Mouse (Mus musculus): ENCODE results near the gene B3gat3. TPM values are rescaled to one million over a fixed set of nuclear protein-coding genes. Genes with fewer than 3 reads are reported as not detected.
A peak's percentile ranks its signal among the peaks of the same experiment; 100 is the strongest.

Gene B3gat3
- polyA plus RNA-seq, 1 experiment, result 60.1 TPM

- no peak overlapping the region for H3K4me3 ChIP-seq (ENCODE audit: insufficient read depth, poor library complexity, severe bottlenecking)
- peaks cover 28% of the 10 kb centered on the region for H3K79me3 ChIP-seq (ENCODE audit: low read depth)
- H3ac ChIP-seq (ENCODE audit: control insufficient read depth, insufficient read length, low read depth), result no peak overlapping the region
- peaks cover 46% of the 10 kb centered on the region for H3K79me2 ChIP-seq (ENCODE audit: control insufficient read depth, insufficient read depth)
- no peak for TF ChIP-seq MYOG (IDR thresholded peaks at IDR 0.05; ENCODE audit: control insufficient read depth, extremely low read depth, insufficient read length)
- TF ChIP-seq USF1 (IDR thresholded peaks at IDR 0.05; ENCODE audit: low read depth), result no peak
- TF ChIP-seq FOSL1 (IDR thresholded peaks at IDR 0.05; ENCODE audit: insufficient read depth, low read length, poor library complexity, severe bottlenecking), result no peak
- peaks cover 36% of the 10 kb centered on the region for H3K36me3 ChIP-seq (ENCODE audit: control insufficient read depth, insufficient read depth)
- H3K27me3 ChIP-seq (ENCODE audit: control insufficient read depth, insufficient read depth, insufficient read length), result no peaks in the 10 kb centered on the region
These were observed 6.6 kb downstream of the B3gat3 start for GRCm38 (mm10) chr19:8926766-8927165.

DNA sequence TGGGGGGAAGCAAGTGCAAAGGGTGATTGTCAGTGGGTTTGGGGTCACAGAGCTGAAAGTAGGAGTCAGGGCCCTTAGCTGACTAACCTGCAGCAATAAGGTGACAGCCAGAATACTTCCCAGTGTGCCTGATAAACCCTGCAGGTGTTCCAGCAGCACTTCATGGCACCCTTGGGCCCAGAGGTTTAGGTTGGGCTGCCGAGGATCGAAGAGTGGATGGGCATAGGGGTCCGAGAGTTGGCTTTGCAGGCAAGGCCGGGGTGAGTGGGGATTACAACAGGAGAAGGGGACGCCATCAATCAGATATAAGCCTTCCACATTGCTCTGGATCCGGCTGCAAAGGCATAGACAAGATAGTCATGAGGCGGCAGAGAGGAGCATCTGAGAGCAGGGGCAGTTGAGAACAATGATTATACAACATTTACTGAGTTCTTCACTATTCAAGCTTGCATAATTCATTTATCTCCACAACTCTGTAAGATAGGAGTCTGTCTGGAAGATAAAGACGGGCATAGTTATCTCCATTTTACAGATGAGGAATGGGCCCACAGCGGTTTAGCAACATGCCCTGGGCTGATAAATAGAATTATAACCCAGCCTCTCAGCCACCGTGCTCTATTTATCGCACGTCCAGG, 7.8 kb downstream of the B3gat3 start:
- peaks cover 23% of the 10 kb centered on the region for H3K36me3 ChIP-seq (ENCODE audit: control insufficient read depth, insufficient read depth)
- peaks cover 19% of the 10 kb centered on the region for H3K79me3 ChIP-seq (ENCODE audit: low read depth)
- H3ac ChIP-seq (ENCODE audit: control insufficient read depth, insufficient read length, low read depth), result no peak overlapping the region
- TF ChIP-seq CEBPB (IDR thresholded peaks at IDR 0.05; ENCODE audit: low read depth) (no peak), MYOG (IDR thresholded peaks at IDR 0.05; ENCODE audit: control insufficient read depth, extremely low read depth, insufficient read length) (no peak), MAX (IDR thresholded peaks at IDR 0.05) (no peak), CTCF (IDR thresholded peaks at IDR 0.05; ENCODE audit: control insufficient read depth, insufficient read depth, insufficient read length) (no peak), USF1 (IDR thresholded peaks at IDR 0.05; ENCODE audit: low read depth) (no peak), MYOD1 (IDR thresholded peaks at IDR 0.05; ENCODE audit: control insufficient read depth, insufficient read length, low read depth) (no peak), FOSL1 (IDR thresholded peaks at IDR 0.05; ENCODE audit: insufficient read depth, low read length, poor library complexity, severe bottlenecking) (no peak)
- H3K27me3 ChIP-seq (ENCODE audit: control insufficient read depth, insufficient read depth, insufficient read length), result no peaks in the 10 kb centered on the region
- H3K79me2 ChIP-seq (ENCODE audit: control insufficient read depth, insufficient read depth), result peaks cover 33% of the 10 kb centered on the region
- H3K4me3 ChIP-seq (ENCODE audit: insufficient read depth, poor library complexity, severe bottlenecking), result no peak overlapping the region

GRCm38 (mm10) chr19:8928689-8929223, 8.6 kb downstream of the B3gat3 start:
- Histone ChIP-seq H3K79me3 (ENCODE audit: low read depth) (peaks cover 12% of the 10 kb centered on the region), H3K36me3 (ENCODE audit: control insufficient read depth, insufficient read depth) (peaks cover 16% of the 10 kb centered on the region), H3K27me3 (ENCODE audit: control insufficient read depth, insufficient read depth, insufficient read length) (no peaks in the 10 kb centered on the region), H3K4me3 (ENCODE audit: insufficient read depth, poor library complexity, severe bottlenecking) (peak overlapping the region; percentile 59), H3K79me2 (ENCODE audit: control insufficient read depth, insufficient read depth) (peaks cover 26% of the 10 kb centered on the region), H3ac (ENCODE audit: control insufficient read depth, insufficient read length, low read depth) (peak overlapping the region; percentile 51)
- TF ChIP-seq FOSL1 (IDR thresholded peaks at IDR 0.05; ENCODE audit: insufficient read depth, low read length, poor library complexity, severe bottlenecking) (no peak), USF1 (IDR thresholded peaks at IDR 0.05; ENCODE audit: low read depth) (no peak), CTCF (IDR thresholded peaks at IDR 0.05; ENCODE audit: control insufficient read depth, insufficient read depth, insufficient read length) (no peak), MYOG (IDR thresholded peaks at IDR 0.05; ENCODE audit: control insufficient read depth, extremely low read depth, insufficient read length) (no peak), MYOD1 (IDR thresholded peaks at IDR 0.05; ENCODE audit: control insufficient read depth, insufficient read length, low read depth) (no peak), CEBPB (IDR thresholded peaks at IDR 0.05; ENCODE audit: low read depth) (no peak), MAX (IDR thresholded peaks at IDR 0.05) (no peak)

- Histone ChIP-seq H3K79me2 (ENCODE audit: control insufficient read depth, insufficient read depth) (peaks cover 19% of the 10 kb centered on the region), H3K36me3 (ENCODE audit: control insufficient read depth, insufficient read depth) (peaks cover 14% of the 10 kb centered on the region), H3K79me3 (ENCODE audit: low read depth) (peaks cover 10% of the 10 kb centered on the region), H3ac (ENCODE audit: control insufficient read depth, insufficient read length, low read depth) (peak within 1 kb of the TSS; percentile 73), H3K4me3 (ENCODE audit: insufficient read depth, poor library complexity, severe bottlenecking) (peak within 1 kb of the TSS; percentile 59), H3K27me3 (ENCODE audit: control insufficient read depth, insufficient read depth, insufficient read length) (no peaks in the 10 kb centered on the region)
- TF ChIP-seq CTCF (IDR thresholded peaks at IDR 0.05; ENCODE audit: control insufficient read depth, insufficient read depth, insufficient read length), result peak; percentile 66
- no peak for TF ChIP-seq MYOG (IDR thresholded peaks at IDR 0.05; ENCODE audit: control insufficient read depth, extremely low read depth, insufficient read length)
- no peak for TF ChIP-seq MAX (IDR thresholded peaks at IDR 0.05)
- no peak for TF ChIP-seq MYOD1 (IDR thresholded peaks at IDR 0.05; ENCODE audit: control insufficient read depth, insufficient read length, low read depth)
These were observed 9.3 kb downstream of the B3gat3 start, which contains the start of the genes Rom1 and Eml3 for GRCm38 (mm10) chr19:8929224-8930088. Gene Rom1, minus strand, starts transcription at chr19:8929356. Gene Eml3, plus strand, starts transcription at chr19:8929552.

- H3K27me3 ChIP-seq (ENCODE audit: control insufficient read depth, insufficient read depth, insufficient read length), result no peaks in the 10 kb centered on the region
- peaks cover 10% of the 10 kb centered on the region for H3K79me3 ChIP-seq (ENCODE audit: low read depth)
- H3K79me2 ChIP-seq (ENCODE audit: control insufficient read depth, insufficient read depth), result peaks cover 17% of the 10 kb centered on the region
- H3K36me3 ChIP-seq (ENCODE audit: control insufficient read depth, insufficient read depth), result peaks cover 19% of the 10 kb centered on the region
- H3ac ChIP-seq (ENCODE audit: control insufficient read depth, insufficient read length, low read depth), result peak overlapping the region; percentile 73
- H3K4me3 ChIP-seq (ENCODE audit: insufficient read depth, poor library complexity, severe bottlenecking), result peak overlapping the region; percentile 59
- TF ChIP-seq CTCF (IDR thresholded peaks at IDR 0.05; ENCODE audit: control insufficient read depth, insufficient read depth, insufficient read length) (no peak), FOSL1 (IDR thresholded peaks at IDR 0.05; ENCODE audit: insufficient read depth, low read length, poor library complexity, severe bottlenecking) (no peak), MAX (IDR thresholded peaks at IDR 0.05) (no peak), MYOD1 (IDR thresholded peaks at IDR 0.05; ENCODE audit: control insufficient read depth, insufficient read length, low read depth) (no peak), USF1 (IDR thresholded peaks at IDR 0.05; ENCODE audit: low read depth) (no peak), MYOG (IDR thresholded peaks at IDR 0.05; ENCODE audit: control insufficient read depth, extremely low read depth, insufficient read length) (no peak), CEBPB (IDR thresholded peaks at IDR 0.05; ENCODE audit: low read depth) (no peak)
These were observed 9.9 kb downstream of the B3gat3 start for GRCm38 (mm10) chr19:8930117-8930516.
